Mouse (Mus musculus) erythroblast, embryonic 14.5 days (primary cell): Measurements from ENCODE around the gene Crb3.

ENCODE experiments used
- GATA1 ChIP-seq: IDR thresholded peaks from 2 replicates; pipeline ENCODE4 v1.6.1; 2012; ENCODE audit warnings: low read length, inconsistent platforms, mixed read lengths
- TAL1 ChIP-seq: IDR thresholded peaks from 3 replicates; pipeline ENCODE4 v1.6.1; 2012; ENCODE audit warnings: low read length, inconsistent platforms, mixed read lengths

DNA sequence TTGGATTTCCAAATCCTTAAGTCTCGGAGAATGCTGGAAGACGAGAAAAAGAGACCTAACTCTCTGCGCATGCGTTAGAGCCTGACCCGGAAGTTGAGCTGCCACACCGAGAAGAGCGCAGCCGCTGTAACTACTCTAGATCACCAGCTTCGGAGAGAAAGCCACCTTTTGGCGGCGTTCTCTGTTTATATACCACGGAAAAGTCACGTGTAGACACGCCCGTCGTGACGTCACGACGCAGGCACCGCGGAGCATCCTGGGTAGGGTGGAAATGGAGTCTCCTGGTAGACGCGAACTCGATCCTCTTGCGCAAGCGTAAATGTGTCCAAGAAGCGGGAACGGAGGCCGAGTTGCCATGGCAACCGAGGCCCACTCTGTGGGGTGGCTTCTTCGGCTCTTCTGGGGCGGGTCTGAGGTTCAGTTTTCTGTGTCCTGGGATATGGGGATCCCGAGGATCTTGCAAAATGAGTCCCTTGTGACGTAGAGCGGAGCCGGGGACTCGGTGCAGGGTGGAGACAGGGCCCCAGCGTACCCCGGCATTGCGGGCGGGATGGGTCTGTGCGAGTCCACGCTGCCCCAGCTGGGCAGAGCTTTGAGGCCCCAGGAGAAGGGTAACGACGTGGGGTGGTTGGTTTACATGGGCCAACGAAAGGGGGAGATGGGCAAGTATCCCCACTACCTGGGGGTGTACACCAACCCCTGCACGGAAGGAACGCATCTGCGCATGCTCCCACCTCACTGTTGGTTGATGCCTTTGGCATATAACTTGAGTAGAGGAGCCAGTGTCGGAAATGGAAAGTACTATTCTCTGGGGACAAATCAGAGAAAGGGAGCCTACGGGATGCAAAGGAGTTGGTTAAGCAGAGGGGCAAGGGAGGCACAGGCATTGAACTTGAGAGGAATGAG is 47.4 kb upstream of the Crb3 start, which contains the start of the genes Gtf2f1 and Gm17949:
- TF ChIP-seq GATA1 (no peak), TAL1 (no peak)
